Mouse (Mus musculus) fibroblast of lung, adult 2 months (primary cell): ENCODE measurements around the gene Ddx54.

Experiments used
- DNase-seq: peaks from one replicate; pipeline ENCODE4 v3.0.0-alpha.2; 2011; ENCODE audit warnings: low read depth

The Ddx54 gene

DNA sequence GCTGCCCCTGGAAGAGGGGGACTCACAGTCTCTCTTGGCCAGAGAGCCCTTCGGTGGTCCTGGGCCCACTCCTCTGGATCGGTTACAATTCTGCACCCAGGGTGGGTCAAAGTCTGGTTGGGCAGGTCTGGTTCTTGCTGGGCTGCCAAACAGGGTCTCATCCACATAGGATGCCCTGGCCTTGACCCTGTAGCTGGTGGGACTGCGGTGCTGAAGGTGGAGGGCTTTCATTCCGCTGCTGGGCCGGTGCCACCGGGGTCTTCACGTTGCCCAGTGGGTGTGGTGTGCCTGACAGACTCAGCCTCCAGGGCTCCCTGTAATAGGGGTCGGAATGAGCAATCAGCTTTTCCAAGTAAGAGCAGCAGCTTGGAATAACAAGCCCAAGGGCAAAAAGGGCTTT is 1.1 kb upstream of the Ddx54 start:
- no peak for DNase-seq

GRCm38 (mm10) chr5:120612822-120613604 is 474 bp downstream of the Ddx54 start:
- DNase-seq, result peak; percentile 99

- DNase-seq, result no peak
These were observed 3.4 kb downstream of the Ddx54 start for GRCm38 (mm10) chr5:120615903-120616302.

GRCm38 (mm10) chr5:120618778-120619177 is 6.2 kb downstream of the Ddx54 start:
- DNase-seq, result no peak

GRCm38 (mm10) chr5:120619201-120619600 is 6.7 kb downstream of the Ddx54 start:
- no peak for DNase-seq

DNA sequence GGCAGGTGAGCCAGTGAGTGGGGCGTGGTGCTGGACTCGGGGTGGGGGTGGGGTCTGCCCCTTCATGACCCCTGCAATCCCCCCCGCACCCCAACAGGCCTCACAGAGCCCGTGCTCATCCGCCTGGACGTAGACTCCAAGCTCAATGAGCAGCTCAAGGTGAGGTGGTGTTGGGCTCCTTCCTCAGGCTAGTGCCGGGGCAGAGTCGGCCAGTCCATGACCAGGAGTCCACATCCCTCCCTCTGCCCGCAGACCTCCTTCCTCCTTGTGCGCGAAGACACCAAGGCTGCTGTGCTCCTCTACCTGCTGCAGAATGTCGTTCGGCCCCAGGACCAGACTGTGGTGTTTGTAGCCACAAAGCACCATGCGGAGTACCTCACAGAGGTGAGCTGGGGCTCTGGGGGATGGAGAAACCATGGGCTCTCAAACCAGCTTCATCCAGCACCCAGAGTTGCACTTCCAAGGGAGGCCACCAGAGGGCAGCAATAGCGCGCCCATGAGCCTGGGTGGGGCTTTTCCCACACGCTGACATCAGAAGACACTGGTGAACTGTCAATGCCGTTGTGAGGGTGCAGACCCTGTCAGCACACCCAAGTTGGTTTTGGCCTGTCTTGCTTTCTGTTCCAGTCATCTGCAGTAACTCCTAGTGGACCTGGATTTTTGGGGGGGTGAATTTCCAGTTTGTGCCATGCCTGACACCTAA is 8.0 kb downstream of the Ddx54 start:
- DNase-seq, result no peak

GRCm38 (mm10) chr5:120621078-120621765 is 8.7 kb downstream of the Ddx54 start:
- DNase-seq, result no peak

DNA sequence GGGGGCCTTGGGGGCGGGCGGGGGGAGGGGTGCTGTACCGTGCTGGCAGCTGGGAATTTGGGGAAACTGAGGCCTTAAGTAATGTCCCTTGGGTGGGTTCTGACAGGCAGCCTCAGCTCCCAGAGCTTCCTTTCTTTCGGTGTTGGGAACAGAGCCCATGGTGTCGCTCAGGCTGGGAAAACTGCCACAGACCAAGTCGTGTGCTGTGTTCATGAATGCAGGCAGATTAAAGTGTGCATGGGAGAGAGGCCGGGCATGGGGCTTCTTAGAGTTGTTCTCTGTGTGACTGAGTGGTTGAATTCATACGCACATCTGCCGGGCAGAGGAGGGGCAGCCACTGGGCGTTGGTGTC is 9.3 kb downstream of the Ddx54 start:
- DNase-seq, result no peak

DNA sequence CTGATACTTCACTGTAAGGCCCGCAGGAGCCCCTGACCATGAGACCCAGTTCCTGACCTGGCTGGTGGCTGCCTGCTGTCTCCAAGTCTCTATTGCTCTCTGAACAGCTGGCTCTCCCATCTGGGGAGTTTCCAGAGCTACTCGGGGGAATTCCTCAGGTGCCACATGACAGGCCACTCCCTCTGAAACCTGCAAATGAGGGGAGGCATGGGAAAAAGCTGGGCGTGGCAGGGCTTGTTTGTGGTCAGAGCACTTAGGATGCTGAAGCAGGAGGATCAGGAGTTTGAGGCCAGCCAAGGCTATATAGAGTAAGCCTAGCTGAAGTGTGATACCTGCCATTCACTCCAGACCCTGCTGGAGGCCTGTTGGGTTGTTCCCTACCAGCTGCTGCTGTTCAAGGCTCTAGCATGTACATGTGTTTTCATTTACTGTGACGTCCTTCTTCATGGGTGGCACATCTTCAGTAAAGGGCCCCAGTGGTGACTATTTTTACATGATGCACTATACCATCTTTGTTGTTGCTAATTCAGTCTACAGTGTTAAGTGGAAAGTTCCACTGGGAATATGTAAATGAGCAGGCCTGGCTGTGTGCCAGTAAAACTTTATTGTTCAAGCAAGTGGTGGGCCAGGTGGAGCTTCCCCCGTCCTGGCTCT is 9.8 kb downstream of the Ddx54 start:
- no peak for DNase-seq

DNA sequence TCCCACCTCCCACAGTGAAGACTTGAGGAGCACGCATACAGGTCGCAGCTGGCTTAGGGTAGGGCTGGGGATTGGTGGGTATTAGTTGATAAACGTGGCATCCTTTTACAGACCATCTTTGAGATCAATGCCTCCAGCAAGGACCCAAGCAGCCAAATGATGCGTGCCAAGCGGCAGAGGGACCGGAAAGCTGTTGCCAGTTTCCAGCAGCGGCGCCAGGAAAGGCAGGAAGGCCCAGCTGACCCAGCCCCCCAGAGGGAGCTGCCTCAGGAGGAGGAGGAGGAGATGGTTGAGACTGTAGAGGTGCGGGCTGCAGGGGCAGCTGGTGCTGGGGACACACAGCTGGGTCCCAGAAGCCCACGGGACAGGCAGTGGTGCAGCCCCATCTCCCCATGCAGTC is 11.9 kb downstream of the Ddx54 start:
- DNase-seq, result no peak

DNA sequence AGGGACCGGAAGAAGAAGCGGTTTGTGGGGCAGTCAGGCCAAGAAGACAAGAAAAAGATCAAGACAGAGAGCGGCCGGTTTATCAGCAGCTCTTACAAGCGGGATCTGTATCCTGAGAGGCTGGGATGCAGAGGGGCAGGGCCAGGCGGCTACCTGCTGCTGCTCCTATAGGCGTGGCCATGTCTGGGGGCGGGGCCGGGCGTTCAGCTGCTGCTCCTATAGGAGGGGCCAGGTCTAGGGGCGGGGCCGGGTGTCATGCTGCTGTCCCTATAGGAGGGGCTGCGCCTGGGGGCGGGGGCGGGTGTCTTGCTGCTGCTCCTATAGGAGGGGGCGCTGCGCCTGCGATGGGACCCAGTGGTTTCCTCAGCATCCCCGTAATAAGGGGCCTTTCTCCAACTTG is 13.9 kb downstream of the Ddx54 start:
- DNase-seq, result no peak

DNA sequence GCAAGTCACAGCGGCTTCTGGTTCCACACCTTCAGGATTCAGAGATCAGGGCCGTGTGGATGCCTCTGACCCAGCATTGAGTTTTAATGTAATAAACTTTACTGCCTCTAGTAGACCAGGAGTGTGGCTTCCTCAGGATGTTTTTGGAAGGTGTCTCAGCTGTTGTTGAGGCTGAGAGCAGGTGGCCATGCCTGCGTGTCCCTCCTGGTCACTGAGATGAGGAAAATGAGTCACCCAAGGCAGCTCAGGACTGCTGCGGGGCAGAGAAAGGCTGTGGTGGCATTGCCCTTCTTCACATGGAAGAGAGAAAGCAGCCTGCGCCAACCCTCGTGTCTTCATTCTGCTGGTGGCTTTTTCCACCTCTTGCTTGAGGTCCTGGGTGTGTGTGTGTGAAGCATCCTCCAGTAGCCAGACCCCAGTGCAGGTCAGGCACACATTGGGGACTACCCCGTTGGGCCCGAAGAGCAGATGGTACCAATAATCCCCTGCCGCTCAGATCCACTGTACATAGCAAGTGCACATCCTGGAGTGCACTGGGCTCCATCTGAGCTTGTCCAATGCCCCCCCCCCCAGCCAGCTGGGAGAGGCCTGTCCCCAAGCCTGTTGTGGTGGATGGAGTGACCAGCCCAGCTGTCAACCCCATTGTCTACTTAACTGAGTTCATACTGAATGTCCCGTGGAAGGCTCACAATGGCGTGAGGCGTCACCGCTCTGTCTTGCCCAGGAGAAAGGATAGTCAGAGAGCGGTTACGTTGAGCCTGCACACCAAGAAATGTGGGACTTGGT is 15.2 kb downstream of the Ddx54 start:
- DNase-seq, result no peak

DNA sequence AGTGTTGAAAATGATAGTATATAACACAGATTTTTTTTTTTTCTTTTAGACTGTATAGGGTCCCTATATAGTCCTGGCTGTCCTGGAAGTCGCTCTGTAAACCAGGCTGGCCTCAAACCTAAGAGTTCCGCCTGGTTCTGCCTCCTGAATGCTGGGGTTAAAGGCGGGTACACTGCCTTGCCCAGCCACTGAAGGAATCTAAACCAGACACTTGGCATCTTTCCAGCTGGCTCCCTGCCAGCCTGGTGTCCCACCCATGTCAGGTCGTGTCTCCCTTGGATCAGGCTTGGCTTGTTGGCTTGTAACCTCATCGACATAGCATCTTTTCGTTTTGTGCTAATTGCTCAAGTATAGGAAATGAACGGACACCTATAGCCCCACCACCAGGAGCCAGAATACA is 16.1 kb downstream of the Ddx54 start:
- DNase-seq, result no peak

DNA sequence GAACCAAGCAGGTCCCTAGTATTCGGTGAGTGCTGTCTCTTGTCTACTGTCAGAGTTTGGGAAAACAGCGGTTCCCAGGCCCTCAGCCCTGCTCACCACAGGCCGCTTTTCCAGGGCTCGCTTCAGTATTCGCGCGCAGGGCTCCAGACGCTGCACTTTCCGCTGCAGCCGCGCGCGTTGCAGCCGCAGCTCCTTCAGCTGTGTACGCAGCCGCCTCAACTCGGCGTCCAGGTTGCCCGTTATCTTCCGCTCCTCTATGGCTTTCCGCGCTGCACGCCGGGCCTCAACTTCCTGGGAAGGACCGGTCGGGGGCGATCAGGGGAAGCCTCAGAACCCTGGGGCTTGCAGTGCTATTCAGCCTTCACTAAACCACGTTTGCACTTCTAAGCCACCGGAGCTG is 18.6 kb downstream of the Ddx54 start:
- DNase-seq, result no peak

GRCm38 (mm10) chr5:120631892-120632291 is 19.4 kb downstream of the Ddx54 start:
- DNase-seq, result no peak

GRCm38 (mm10) chr5:120634131-120634530 is 21.6 kb downstream of the Ddx54 start, which contains the start of gene Cfap73:
TSS of gene Cfap73 (minus strand) at chr5:120634235.
- no peak for DNase-seq

- DNase-seq, result no peak
These were observed 22.3 kb downstream of the Ddx54 start for GRCm38 (mm10) chr5:120634860-120635259.

- DNase-seq, result no peak
These were observed 23.1 kb downstream of the Ddx54 start for GRCm38 (mm10) chr5:120635633-120636032.

DNA sequence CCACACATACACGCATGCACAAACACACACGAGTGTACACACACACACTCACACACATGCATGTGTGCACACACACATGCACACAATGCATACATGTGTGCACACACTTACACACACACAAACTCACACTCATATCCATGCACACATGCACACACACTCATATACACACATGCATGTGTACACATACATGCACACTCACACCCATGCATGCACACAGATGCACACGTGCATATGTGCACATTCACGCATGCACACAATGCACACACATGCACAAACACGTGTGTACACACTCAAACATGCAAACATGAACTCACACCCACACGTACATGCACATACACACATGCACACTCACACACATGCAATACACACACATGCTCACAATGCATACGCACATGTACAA is 27.6 kb downstream of the Ddx54 start:
- DNase-seq, result no peak

GRCm38 (mm10) chr5:120643365-120644085 is 31.0 kb downstream of the Ddx54 start:
- no peak for DNase-seq

GRCm38 (mm10) chr5:120644227-120644626 is 31.7 kb downstream of the Ddx54 start:
- DNase-seq, result no peak
